Mouse (Mus musculus) cerebellum, adult 9-10 months (tissue): ENCODE measurements around the gene Arhgap24.

Experiments used
- DNase-seq: peaks from one replicate; pipeline ENCODE4 v3.0.0; 2022

Arhgap24 gene

GRCm38 (mm10) chr5:102481215-102482211 is at the start of gene Arhgap24:
Arhgap24 (plus strand) TSS chr5:102481391.
- no peak for DNase-seq

- DNase-seq, result no peak
Observed at GRCm38 (mm10) chr5:102434182-102434581, 47.0 kb upstream of the Arhgap24 start.

GRCm38 (mm10) chr5:102436581-102436980 is 44.6 kb upstream of the Arhgap24 start:
- no peak for DNase-seq

- no peak for DNase-seq
Observed at GRCm38 (mm10) chr5:102439119-102439877, 41.9 kb upstream of the Arhgap24 start.

- DNase-seq, result no peak
Observed at GRCm38 (mm10) chr5:102447436-102447835, 33.8 kb upstream of the Arhgap24 start.

GRCm38 (mm10) chr5:102450897-102451296 is 30.3 kb upstream of the Arhgap24 start:
- DNase-seq, result no peak

- no peak for DNase-seq
Observed at GRCm38 (mm10) chr5:102452079-102452797, 29.0 kb upstream of the Arhgap24 start.

GRCm38 (mm10) chr5:102453324-102453723 is 27.9 kb upstream of the Arhgap24 start:
- DNase-seq, result no peak

- no peak for DNase-seq
Observed at GRCm38 (mm10) chr5:102455247-102455646, 25.9 kb upstream of the Arhgap24 start.

- no peak for DNase-seq
Observed at GRCm38 (mm10) chr5:102460452-102461197, 20.6 kb upstream of the Arhgap24 start.

- DNase-seq, result no peak
Observed at GRCm38 (mm10) chr5:102462948-102463347, 18.2 kb upstream of the Arhgap24 start.

GRCm38 (mm10) chr5:102465372-102465771 is 15.8 kb upstream of the Arhgap24 start:
- no peak for DNase-seq

GRCm38 (mm10) chr5:102468292-102468691 is 12.9 kb upstream of the Arhgap24 start:
- no peak for DNase-seq

GRCm38 (mm10) chr5:102470284-102470683 is 10.9 kb upstream of the Arhgap24 start:
- DNase-seq, result no peak

- DNase-seq, result no peak
Observed at GRCm38 (mm10) chr5:102478076-102478475, 3.1 kb upstream of the Arhgap24 start.

- DNase-seq, result no peak
Observed at GRCm38 (mm10) chr5:102483285-102483975, 2.2 kb downstream of the Arhgap24 start.

GRCm38 (mm10) chr5:102491554-102491953 is 10.4 kb downstream of the Arhgap24 start:
- no peak for DNase-seq

GRCm38 (mm10) chr5:102492152-102492551 is 11.0 kb downstream of the Arhgap24 start:
- DNase-seq, result no peak

- no peak for DNase-seq
Observed at GRCm38 (mm10) chr5:102494827-102495226, 13.6 kb downstream of the Arhgap24 start.

GRCm38 (mm10) chr5:102497205-102497604 is 16.0 kb downstream of the Arhgap24 start:
- DNase-seq, result no peak

- DNase-seq, result no peak
Observed at GRCm38 (mm10) chr5:102498747-102499146, 17.6 kb downstream of the Arhgap24 start.

- DNase-seq, result no peak
Observed at GRCm38 (mm10) chr5:102502333-102502732, 21.1 kb downstream of the Arhgap24 start.
